ENCODE assay signal across 7 mouse cellular contexts in genomic region chr2:152785446-152786350, GRCm38 (mm10). TPM values are rescaled to one million over a fixed set of nuclear protein-coding genes. Genes with fewer than 3 reads are reported as not detected.
DNase-seq lines count a peak whose midpoint lies in the region; ATAC-seq lines count a peak whose summit lies in the region.

No protein-coding gene starts in this region.

- ATAC-seq in kidney, embryonic 14.5 days (ENCODE audit: low FRiP score, low TSS enrichment): peak; percentile 28; the same call in 1 of the 2 replicates
- no peak for ATAC-seq in limb, embryonic 11.5 days (ENCODE audit: insufficient number of reproducible peaks, low FRiP score, low TSS enrichment, low read depth)
- no peak for ATAC-seq in midbrain, embryonic 14.5 days (ENCODE audit: low FRiP score, low TSS enrichment)

- WGBS in heart, embryonic 10.5 days: 13% methylated on average over 18 of the region's 18 CpGs
- WGBS in kidney, embryonic 14.5 days: 47% methylated on average over 18 of the region's 18 CpGs
- WGBS in limb, embryonic 11.5 days: 59% methylated on average over 18 of the region's 18 CpGs
- WGBS in midbrain, embryonic 14.5 days: 85% methylated on average over 18 of the region's 18 CpGs

- no peaks in the 10 kb centered on the region for H3K27me3 ChIP-seq in heart, embryonic 10.5 days (ENCODE audit: insufficient read depth, poor library complexity, severe bottlenecking)
- H3K27me3 ChIP-seq in kidney, embryonic 14.5 days (ENCODE audit: control insufficient read depth, insufficient read depth, low read length): no peaks in the 10 kb centered on the region
- no peaks in the 10 kb centered on the region for H3K27me3 ChIP-seq in limb, embryonic 11.5 days (ENCODE audit: control insufficient read depth, insufficient read depth, low read length)
- H3K27me3 ChIP-seq in midbrain, embryonic 14.5 days (ENCODE audit: control insufficient read depth, insufficient read depth, low read length): no peaks in the 10 kb centered on the region

- peak overlapping the region; percentile 28 for H3K9ac ChIP-seq in kidney, embryonic 14.5 days (ENCODE audit: low read depth, low read length)
- H3K9ac ChIP-seq in limb, embryonic 11.5 days (ENCODE audit: low read length): no peak overlapping the region
- no peak overlapping the region for H3K9ac ChIP-seq in midbrain, embryonic 14.5 days (replicated peaks; ENCODE audit: low read length)

- peaks cover 85% of the 10 kb centered on the region for H3K4me1 ChIP-seq in heart, embryonic 10.5 days
- H3K4me1 ChIP-seq in kidney, embryonic 14.5 days (ENCODE audit: control insufficient read depth, insufficient read depth, low read length): peaks cover 22% of the 10 kb centered on the region; the same call in 1 of the 2 replicates
- H3K4me1 ChIP-seq in limb, embryonic 11.5 days (ENCODE audit: control insufficient read depth, insufficient read depth, low read length): no peaks in the 10 kb centered on the region
- 0 out of 2 replicates have a peak, but pooled peaks cover 3% of the 10 kb centered on the region for H3K4me1 ChIP-seq in midbrain, embryonic 14.5 days (ENCODE audit: control insufficient read depth, insufficient read depth, low read length)

- H3K4me3 ChIP-seq in heart, embryonic 10.5 days: peak overlapping the region; percentile 42
- no peak overlapping the region for H3K4me3 ChIP-seq in kidney, embryonic 14.5 days (ENCODE audit: low read length)
- H3K4me3 ChIP-seq in limb, embryonic 11.5 days (ENCODE audit: low read depth, low read length): no peak overlapping the region
- no peak overlapping the region for H3K4me3 ChIP-seq in midbrain, embryonic 14.5 days (replicated peaks; ENCODE audit: low read depth, low read length)

- no peaks in the 10 kb centered on the region for H3K9me3 ChIP-seq in heart, embryonic 10.5 days
- H3K9me3 ChIP-seq in kidney, embryonic 14.5 days (ENCODE audit: control insufficient read depth, low read length): no peaks in the 10 kb centered on the region
- H3K9me3 ChIP-seq in limb, embryonic 11.5 days (ENCODE audit: control insufficient read depth, low read length): no peaks in the 10 kb centered on the region
- no peaks in the 10 kb centered on the region for H3K9me3 ChIP-seq in midbrain, embryonic 14.5 days (ENCODE audit: control insufficient read depth, low read length)

- peaks cover 29% of the 10 kb centered on the region for H3K36me3 ChIP-seq in heart, embryonic 10.5 days
- H3K36me3 ChIP-seq in kidney, embryonic 14.5 days (ENCODE audit: control insufficient read depth, insufficient read depth, low read length): peaks cover 17% of the 10 kb centered on the region
- H3K36me3 ChIP-seq in limb, embryonic 11.5 days (ENCODE audit: control insufficient read depth, insufficient read depth, low read length): peaks cover 2% of the 10 kb centered on the region; the same call in 1 of the 2 replicates
- peaks cover 17% of the 10 kb centered on the region for H3K36me3 ChIP-seq in midbrain, embryonic 14.5 days (ENCODE audit: control insufficient read depth, insufficient read depth, low read length)

- H3K4me2 ChIP-seq in kidney, embryonic 14.5 days (replicated peaks; ENCODE audit: low read depth, low read length): no peak overlapping the region; the same call in 1 of the 2 replicates
- no peak overlapping the region for H3K4me2 ChIP-seq in limb, embryonic 11.5 days (ENCODE audit: low read depth, severe bottlenecking)
- no peak overlapping the region for H3K4me2 ChIP-seq in midbrain, embryonic 14.5 days (ENCODE audit: low read length)

- DNase-seq in adrenal gland, postnatal 14 days: peak; percentile 85
- peak; percentile 87 to 89 for DNase-seq in cerebellum, postnatal 25 days
- DNase-seq in heart, embryonic 10.5 days (ENCODE audit: low spot score): peak; percentile 91
- DNase-seq in limb, embryonic 11.5 days (ENCODE audit: low spot score): no peak
- no peak for DNase-seq in midbrain, embryonic 14.5 days
- DNase-seq in yolk sac, embryonic 10.5 days (ENCODE audit: low spot score): peak; percentile 80

- peak overlapping the region; percentile 90 for H3K27ac ChIP-seq in heart, embryonic 10.5 days
- peak overlapping the region; percentile 64 for H3K27ac ChIP-seq in kidney, embryonic 14.5 days (ENCODE audit: low read depth, low read length)
- peak overlapping the region; percentile 16 for H3K27ac ChIP-seq in limb, embryonic 11.5 days (replicated peaks; ENCODE audit: low read depth, low read length)
- peak overlapping the region; percentile 42; the same call in 1 of the 2 replicates for H3K27ac ChIP-seq in midbrain, embryonic 14.5 days (replicated peaks; ENCODE audit: low read depth, low read length)

RNA-seq across cellular contexts. Expression of gene Cox4i2, which starts 31.7 kb away (rescaled TPM):
- total RNA-seq in adrenal gland, postnatal 14 days (2021): 6.3 and 7.7 TPM in 2 replicates
- polyA plus RNA-seq in heart, embryonic 10.5 days (2016; fragmentation: Nextera tagmentation; extraction: Ambion mirVana): 18.8 and 21.1 TPM in 2 replicates
- 12.1 and 18.8 TPM in 2 replicates for polyA plus RNA-seq in kidney, embryonic 14.5 days (2014; fragmentation: Nextera tagmentation; extraction: Ambion mirVana)
- polyA plus RNA-seq in limb, embryonic 11.5 days (2014; fragmentation: Nextera tagmentation; extraction: Ambion mirVana): 18.5 and 22.3 TPM in 2 replicates
- 5.4 and 5.6 TPM in 2 replicates for polyA plus RNA-seq in midbrain, embryonic 14.5 days (2014; fragmentation: Nextera tagmentation; extraction: Ambion mirVana)

RNA-seq across cellular contexts. Expression of gene Bcl2l1, which starts 45.8 kb away (rescaled TPM):
- total RNA-seq in adrenal gland, postnatal 14 days (2021): 64.3 and 72.4 TPM in 2 replicates
- 72.8 and 76.2 TPM in 2 replicates for polyA plus RNA-seq in heart, embryonic 10.5 days (2016; fragmentation: Nextera tagmentation; extraction: Ambion mirVana)
- 66.9 and 96.1 TPM in 2 replicates for polyA plus RNA-seq in kidney, embryonic 14.5 days (2014; fragmentation: Nextera tagmentation; extraction: Ambion mirVana)
- polyA plus RNA-seq in limb, embryonic 11.5 days (2014; fragmentation: Nextera tagmentation; extraction: Ambion mirVana): 109 and 110 TPM in 2 replicates
- 171 and 208 TPM in 2 replicates for polyA plus RNA-seq in midbrain, embryonic 14.5 days (2014; fragmentation: Nextera tagmentation; extraction: Ambion mirVana)

RNA-seq across cellular contexts. Expression of gene Id1, which starts 49.6 kb away (rescaled TPM):
- total RNA-seq in adrenal gland, postnatal 14 days (2021): 136 and 138 TPM in 2 replicates
- 92.5 and 124 TPM in 2 replicates for polyA plus RNA-seq in heart, embryonic 10.5 days (2016; fragmentation: Nextera tagmentation; extraction: Ambion mirVana)
- 129 and 178 TPM in 2 replicates for polyA plus RNA-seq in kidney, embryonic 14.5 days (2014; fragmentation: Nextera tagmentation; extraction: Ambion mirVana)
- 221 and 248 TPM in 2 replicates for polyA plus RNA-seq in limb, embryonic 11.5 days (2014; fragmentation: Nextera tagmentation; extraction: Ambion mirVana)
- 33.5 and 38.8 TPM in 2 replicates for polyA plus RNA-seq in midbrain, embryonic 14.5 days (2014; fragmentation: Nextera tagmentation; extraction: Ambion mirVana)

Comparison
In these comparisons a context has a peak if more than half of its experiments do, and no peak if none do; other contexts are left out.
1. DNase-seq: peak in adrenal gland, postnatal 14 days (single experiment), cerebellum, postnatal 25 days (2 of 2), heart, embryonic 10.5 days (single experiment) and yolk sac, embryonic 10.5 days (single experiment); none in limb, embryonic 11.5 days (single experiment) and midbrain, embryonic 14.5 days (single experiment).
2. H3K27ac ChIP-seq: peak in every context shown above with its lines; median percentile 90 in heart, embryonic 10.5 days; 64 in kidney, embryonic 14.5 days; 42 in midbrain, embryonic 14.5 days; 16 in limb, embryonic 11.5 days.